Mouse (Mus musculus): ENCODE data around the gene Chsy1. TPM values are rescaled to one million over a fixed set of nuclear protein-coding genes. Genes with fewer than 3 reads are reported as not detected.

Chsy1 gene
- polyA plus RNA-seq, 1 experiment from 2014 or later = 26.7 TPM

DNA sequence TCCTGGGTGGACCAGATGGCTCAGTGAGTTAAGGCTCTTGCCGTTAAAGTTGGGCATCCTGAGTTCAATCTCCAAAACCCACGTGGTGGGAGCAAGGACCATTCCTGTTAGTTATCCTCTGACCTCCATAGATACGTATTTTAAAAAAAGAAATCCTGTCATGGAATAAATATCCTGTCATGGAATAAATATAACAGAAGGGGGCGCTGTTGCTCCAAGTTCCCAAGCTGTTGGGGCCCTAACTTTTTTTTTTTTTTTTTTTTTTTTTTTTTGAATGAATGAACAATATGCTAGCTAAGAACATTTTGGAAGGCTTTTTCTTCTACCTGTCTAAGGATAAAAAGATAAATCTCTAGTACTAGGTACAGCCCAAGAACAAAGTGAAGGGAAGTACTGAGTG lies 7.4 kb upstream of the Chsy1 start:
- H3K27ac ChIP-seq (replicated peaks; ENCODE audit: low read depth, low read length) = no peak overlapping the region
- no peak overlapping the region for H3K4me2 ChIP-seq (ENCODE audit: low read depth, low read length)
- no peaks in the 10 kb centered on the region for H3K36me3 ChIP-seq (replicated peaks; ENCODE audit: control insufficient read depth, insufficient read depth, low read depth, low read length)
- no peaks in the 10 kb centered on the region for H3K4me1 ChIP-seq (ENCODE audit: control insufficient read depth, insufficient read depth, low read length)
- H3K27me3 ChIP-seq (ENCODE audit: control insufficient read depth, insufficient read depth, low read length) = no peaks in the 10 kb centered on the region
- peak; percentile 72 for DNase-seq (ENCODE audit: low spot score)
- WGBS = 9% methylated on average over 4 of the region's 4 CpGs
- no peaks in the 10 kb centered on the region for H3K9me3 ChIP-seq (replicated peaks; ENCODE audit: control insufficient read depth, low read length)
- H3K9ac ChIP-seq (replicated peaks; ENCODE audit: low read length) = no peak overlapping the region
- ATAC-seq (replicated peaks; ENCODE audit: insufficient number of reproducible peaks, low FRiP score, low TSS enrichment, low read depth) = no peak
- no peak overlapping the region for H3K4me3 ChIP-seq (ENCODE audit: low read depth, low read length)

GRCm38 (mm10) chr7:66104531-66104930 lies 4.8 kb upstream of the Chsy1 start:
- DNase-seq (ENCODE audit: low spot score) (no peak), ATAC-seq (replicated peaks; ENCODE audit: insufficient number of reproducible peaks, low FRiP score, low TSS enrichment, low read depth) (no peak)
- Histone ChIP-seq H3K27ac (replicated peaks; ENCODE audit: low read depth, low read length) (no peak overlapping the region), H3K9me3 (replicated peaks; ENCODE audit: control insufficient read depth, low read length) (no peaks in the 10 kb centered on the region), H3K36me3 (replicated peaks; ENCODE audit: control insufficient read depth, insufficient read depth, low read depth, low read length) (no peaks in the 10 kb centered on the region), H3K9ac (replicated peaks; ENCODE audit: low read length) (no peak overlapping the region), H3K27me3 (ENCODE audit: control insufficient read depth, insufficient read depth, low read length) (no peaks in the 10 kb centered on the region), H3K4me2 (ENCODE audit: low read depth, low read length) (no peak overlapping the region), H3K4me1 (ENCODE audit: control insufficient read depth, insufficient read depth, low read length) (no peaks in the 10 kb centered on the region), H3K4me3 (ENCODE audit: low read depth, low read length) (no peak overlapping the region)
- 93% methylated on average over 5 of the region's 5 CpGs for WGBS

DNA sequence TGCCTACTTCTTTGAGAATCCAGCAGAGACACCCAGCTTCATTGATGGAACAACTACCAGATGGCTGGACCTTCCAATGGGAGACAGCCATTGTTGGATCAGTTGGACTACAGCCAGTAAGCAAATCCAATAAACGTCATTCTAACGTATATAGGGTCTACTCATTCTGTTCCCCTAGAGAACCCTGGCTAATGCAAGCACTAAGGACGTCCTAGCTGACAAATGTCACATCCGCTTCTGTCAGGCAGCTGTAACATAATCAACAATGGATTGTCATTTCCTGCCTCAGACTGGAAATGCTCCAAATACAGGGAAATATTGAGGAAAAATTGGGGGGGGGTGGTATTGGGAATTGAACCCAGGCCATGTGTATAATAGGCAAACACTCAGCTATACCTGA lies 3.5 kb upstream of the Chsy1 start:
- Histone ChIP-seq H3K4me1 (ENCODE audit: control insufficient read depth, insufficient read depth, low read length) (no peaks in the 10 kb centered on the region), H3K36me3 (replicated peaks; ENCODE audit: control insufficient read depth, insufficient read depth, low read depth, low read length) (no peaks in the 10 kb centered on the region), H3K4me2 (ENCODE audit: low read depth, low read length) (no peak overlapping the region), H3K9ac (replicated peaks; ENCODE audit: low read length) (no peak overlapping the region), H3K4me3 (ENCODE audit: low read depth, low read length) (no peak overlapping the region), H3K27ac (replicated peaks; ENCODE audit: low read depth, low read length) (no peak overlapping the region), H3K9me3 (replicated peaks; ENCODE audit: control insufficient read depth, low read length) (no peaks in the 10 kb centered on the region), H3K27me3 (ENCODE audit: control insufficient read depth, insufficient read depth, low read length) (no peaks in the 10 kb centered on the region)
- ATAC-seq (replicated peaks; ENCODE audit: insufficient number of reproducible peaks, low FRiP score, low TSS enrichment, low read depth) (no peak), DNase-seq (ENCODE audit: low spot score) (no peak)
- WGBS = 71% methylated on average over 4 of the region's 4 CpGs

GRCm38 (mm10) chr7:66106581-66107056 lies 2.7 kb upstream of the Chsy1 start:
- Histone ChIP-seq H3K36me3 (replicated peaks; ENCODE audit: control insufficient read depth, insufficient read depth, low read depth, low read length) (no peaks in the 10 kb centered on the region), H3K9me3 (replicated peaks; ENCODE audit: control insufficient read depth, low read length) (no peaks in the 10 kb centered on the region), H3K4me1 (ENCODE audit: control insufficient read depth, insufficient read depth, low read length) (no peaks in the 10 kb centered on the region), H3K4me3 (ENCODE audit: low read depth, low read length) (no peak overlapping the region), H3K9ac (replicated peaks; ENCODE audit: low read length) (no peak overlapping the region), H3K27me3 (ENCODE audit: control insufficient read depth, insufficient read depth, low read length) (no peaks in the 10 kb centered on the region), H3K4me2 (ENCODE audit: low read depth, low read length) (no peak overlapping the region), H3K27ac (replicated peaks; ENCODE audit: low read depth, low read length) (no peak overlapping the region)
- 77% methylated on average over 7 of the region's 7 CpGs for WGBS
- no peak for ATAC-seq (replicated peaks; ENCODE audit: insufficient number of reproducible peaks, low FRiP score, low TSS enrichment, low read depth)
- DNase-seq (ENCODE audit: low spot score) = no peak

DNA sequence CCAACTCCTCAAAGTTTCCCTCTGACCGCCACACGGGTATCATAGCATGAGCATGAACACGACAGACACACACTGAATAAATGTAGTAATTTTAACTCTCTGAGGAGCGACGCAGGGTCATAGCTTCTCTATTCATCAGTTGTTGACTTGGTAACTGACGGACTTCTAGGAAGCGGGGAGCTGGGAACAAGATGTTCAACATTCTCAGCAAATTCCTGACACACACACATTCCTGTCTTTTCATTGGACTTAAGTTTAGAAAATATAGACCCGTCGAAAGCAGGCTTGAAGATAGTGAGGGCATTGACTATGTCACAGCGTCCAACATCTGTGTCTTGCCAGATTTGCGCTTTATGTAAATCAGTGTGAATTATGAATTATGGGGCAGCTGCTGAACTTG lies 2.1 kb upstream of the Chsy1 start:
- Histone ChIP-seq H3K9ac (replicated peaks; ENCODE audit: low read length) (no peak overlapping the region), H3K36me3 (replicated peaks; ENCODE audit: control insufficient read depth, insufficient read depth, low read depth, low read length) (no peaks in the 10 kb centered on the region; the same call in 1 of the 2 replicates), H3K4me2 (ENCODE audit: low read depth, low read length) (no peak overlapping the region), H3K4me3 (ENCODE audit: low read depth, low read length) (no peak overlapping the region), H3K27me3 (ENCODE audit: control insufficient read depth, insufficient read depth, low read length) (no peaks in the 10 kb centered on the region), H3K4me1 (ENCODE audit: control insufficient read depth, insufficient read depth, low read length) (no peaks in the 10 kb centered on the region), H3K27ac (replicated peaks; ENCODE audit: low read depth, low read length) (no peak overlapping the region), H3K9me3 (replicated peaks; ENCODE audit: control insufficient read depth, low read length) (no peaks in the 10 kb centered on the region)
- DNase-seq (ENCODE audit: low spot score) = no peak
- WGBS = 74% methylated on average over 11 of the region's 11 CpGs
- ATAC-seq (replicated peaks; ENCODE audit: insufficient number of reproducible peaks, low FRiP score, low TSS enrichment, low read depth) = no peak

DNA sequence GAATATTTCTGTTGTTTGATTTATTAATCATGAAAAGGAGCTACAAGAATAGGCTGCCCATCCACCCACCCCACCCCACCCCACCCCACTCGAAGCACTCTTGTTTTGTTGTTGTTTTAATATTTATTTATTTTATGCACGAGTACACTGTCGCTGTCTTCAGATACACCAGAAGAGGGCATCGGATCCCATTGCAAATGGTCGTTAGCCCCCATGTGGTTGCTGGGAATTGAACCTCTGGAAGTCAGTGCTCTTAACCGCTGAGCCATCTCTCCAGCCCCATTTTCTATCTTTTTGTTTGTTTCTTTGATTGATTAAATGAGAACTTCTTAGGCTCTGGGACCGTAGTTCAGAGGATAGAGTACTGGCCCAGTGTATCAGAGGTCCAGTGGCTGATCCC lies 1.4 kb upstream of the Chsy1 start:
- 9% methylated on average over 7 of the region's 7 CpGs for WGBS
- ATAC-seq (replicated peaks; ENCODE audit: insufficient number of reproducible peaks, low FRiP score, low TSS enrichment, low read depth) (no peak), DNase-seq (ENCODE audit: low spot score) (peak; percentile 54)
- Histone ChIP-seq H3K27ac (replicated peaks; ENCODE audit: low read depth, low read length) (no peak overlapping the region), H3K4me2 (ENCODE audit: low read depth, low read length) (no peak overlapping the region), H3K36me3 (replicated peaks; ENCODE audit: control insufficient read depth, insufficient read depth, low read depth, low read length) (no peaks in the 10 kb centered on the region; the same call in 1 of the 2 replicates), H3K9me3 (replicated peaks; ENCODE audit: control insufficient read depth, low read length) (no peaks in the 10 kb centered on the region), H3K27me3 (ENCODE audit: control insufficient read depth, insufficient read depth, low read length) (no peaks in the 10 kb centered on the region), H3K4me1 (ENCODE audit: control insufficient read depth, insufficient read depth, low read length) (no peaks in the 10 kb centered on the region), H3K4me3 (ENCODE audit: low read depth, low read length) (no peak overlapping the region), H3K9ac (replicated peaks; ENCODE audit: low read length) (no peak overlapping the region)

DNA sequence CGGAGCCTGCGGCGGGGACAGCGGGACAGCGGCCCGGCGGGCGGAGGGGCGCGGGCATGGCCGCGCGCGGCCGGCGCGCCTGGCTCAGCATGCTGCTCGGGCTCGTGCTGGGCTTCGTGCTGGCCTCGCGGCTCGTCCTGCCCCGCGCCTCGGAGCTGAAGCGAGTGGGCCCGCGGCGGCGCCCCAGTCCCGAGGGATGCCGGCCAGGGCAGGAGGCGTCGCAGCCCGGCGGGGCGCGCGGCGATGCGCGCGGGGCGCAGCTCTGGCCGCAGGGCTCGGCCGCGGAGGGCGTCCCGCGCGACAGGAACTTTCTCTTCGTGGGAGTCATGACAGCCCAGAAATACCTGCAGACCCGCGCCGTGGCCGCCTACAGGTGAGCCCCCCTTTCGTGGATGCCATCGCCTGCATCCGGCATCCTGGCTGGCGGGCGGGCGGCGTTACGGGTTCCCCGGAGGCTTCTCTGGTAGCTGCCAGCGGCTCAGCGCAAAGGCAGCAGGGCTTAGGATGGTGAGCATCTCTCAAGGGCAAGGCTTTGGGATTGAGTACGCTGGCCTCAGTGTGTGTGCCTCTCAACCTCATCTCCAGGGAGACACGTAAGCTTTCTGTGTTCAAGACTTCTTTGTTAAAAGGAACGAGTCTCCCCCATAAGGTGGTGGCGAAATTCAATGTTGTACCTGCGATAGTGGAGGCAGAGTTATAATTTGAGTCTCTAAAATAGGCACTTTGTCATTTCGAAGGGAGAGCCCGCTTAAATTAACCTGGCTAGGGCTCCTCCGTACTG lies 730 bp downstream of the Chsy1 start:
- peak overlapping the region; percentile 95 for H3K9ac ChIP-seq (replicated peaks; ENCODE audit: low read length)
- H3K4me3 ChIP-seq (ENCODE audit: low read depth, low read length) = peak overlapping the region; percentile 96
- peak overlapping the region; percentile 81 for H3K4me2 ChIP-seq (ENCODE audit: low read depth, low read length)
- H3K27ac ChIP-seq (replicated peaks; ENCODE audit: low read depth, low read length) = peak overlapping the region; percentile 81
- WGBS = under 1% methylated on average over 44 of the region's 77 CpGs
- peak; percentile 51 for DNase-seq (ENCODE audit: low spot score)
- ATAC-seq (replicated peaks; ENCODE audit: insufficient number of reproducible peaks, low FRiP score, low TSS enrichment, low read depth) = peak; percentile 15; the same call in 1 of the 2 replicates
- no peaks in the 10 kb centered on the region for H3K27me3 ChIP-seq (ENCODE audit: control insufficient read depth, insufficient read depth, low read length)
- H3K36me3 ChIP-seq (replicated peaks; ENCODE audit: control insufficient read depth, insufficient read depth, low read depth, low read length) = no peaks in the 10 kb centered on the region; the same call in 1 of the 2 replicates
- no peaks in the 10 kb centered on the region for H3K9me3 ChIP-seq (replicated peaks; ENCODE audit: control insufficient read depth, low read length)
- H3K4me1 ChIP-seq (ENCODE audit: control insufficient read depth, insufficient read depth, low read length) = no peaks in the 10 kb centered on the region

GRCm38 (mm10) chr7:66110636-66111112 lies 1.4 kb downstream of the Chsy1 start:
- H3K4me1 ChIP-seq (ENCODE audit: control insufficient read depth, insufficient read depth, low read length) = no peaks in the 10 kb centered on the region
- H3K9ac ChIP-seq (replicated peaks; ENCODE audit: low read length) = peak overlapping the region; percentile 95
- H3K4me3 ChIP-seq (ENCODE audit: low read depth, low read length) = peak overlapping the region; percentile 96

More at GRCm38 (mm10) chr7:66110636-66111112, 1.4 kb downstream of the Chsy1 start:
- H3K27me3 ChIP-seq (ENCODE audit: control insufficient read depth, insufficient read depth, low read length) = no peaks in the 10 kb centered on the region
- H3K27ac ChIP-seq (replicated peaks; ENCODE audit: low read depth, low read length) = peak overlapping the region; percentile 81; the same call in 1 of the 2 replicates
- H3K9me3 ChIP-seq (replicated peaks; ENCODE audit: control insufficient read depth, low read length) = no peaks in the 10 kb centered on the region
- H3K36me3 ChIP-seq (replicated peaks; ENCODE audit: control insufficient read depth, insufficient read depth, low read depth, low read length) = no peaks in the 10 kb centered on the region; the same call in 1 of the 2 replicates
- 3% methylated on average over 10 of the region's 10 CpGs for WGBS
- DNase-seq (ENCODE audit: low spot score) = no peak
- H3K4me2 ChIP-seq (ENCODE audit: low read depth, low read length) = peak overlapping the region; percentile 81
- ATAC-seq (replicated peaks; ENCODE audit: insufficient number of reproducible peaks, low FRiP score, low TSS enrichment, low read depth) = no peak

All from embryonic facial prominence, embryonic 11.5 days (tissue).